Mouse (Mus musculus) hematopoietic stem cell, adult 5-6 weeks (primary cell): Measurements from ENCODE around the gene Anpep. TPM values are rescaled to one million over a fixed set of nuclear protein-coding genes. Genes with fewer than 3 reads are reported as not detected.
A peak's percentile ranks its signal among the peaks of the same experiment; 100 is the strongest.

Source experiments
- ATAC-seq, 2 experiments: fragments of 125-278 bp in 1 of 2; replicated peaks in 1 of 2; 2 replicates each; pipeline ENCODE4 v1.8.0; 2016 to 2017; ENCODE audit warnings: inconsistent platforms in 2 of 2, mild to moderate bottlenecking in 2 of 2, moderate number of reproducible peaks in 2 of 2, low read depth in 1 of 2, moderate TSS enrichment in 1 of 2; ENCODE audit not compliant: low FRiP score in 2 of 2, poor library complexity in 2 of 2, severe bottlenecking in 2 of 2, insufficient read depth in 1 of 2, low TSS enrichment in 1 of 2
- total RNA-seq: library from RNA; stranded (forward); fragments of 172-1452, 232-1000 nt; gene quantifications from 2 replicates; pipeline ENCODE4 v1.2.3, GENCODE M21; 2017

The Anpep gene
- total RNA-seq, 1 experiment from 2014 or later, result 0.55 TPM

GRCm38 (mm10) chr7:79871797-79872345 lies 11.0 kb upstream of the Anpep start:
- ATAC-seq, result no peak

- ATAC-seq, result no peak
Observed at GRCm38 (mm10) chr7:79869072-79869719, 8.3 kb upstream of the Anpep start.

GRCm38 (mm10) chr7:79868475-79868874 lies 7.6 kb upstream of the Anpep start:
- ATAC-seq, result no peak

- ATAC-seq, result no peak
Observed at GRCm38 (mm10) chr7:79867861-79868260, 7.0 kb upstream of the Anpep start.

DNA sequence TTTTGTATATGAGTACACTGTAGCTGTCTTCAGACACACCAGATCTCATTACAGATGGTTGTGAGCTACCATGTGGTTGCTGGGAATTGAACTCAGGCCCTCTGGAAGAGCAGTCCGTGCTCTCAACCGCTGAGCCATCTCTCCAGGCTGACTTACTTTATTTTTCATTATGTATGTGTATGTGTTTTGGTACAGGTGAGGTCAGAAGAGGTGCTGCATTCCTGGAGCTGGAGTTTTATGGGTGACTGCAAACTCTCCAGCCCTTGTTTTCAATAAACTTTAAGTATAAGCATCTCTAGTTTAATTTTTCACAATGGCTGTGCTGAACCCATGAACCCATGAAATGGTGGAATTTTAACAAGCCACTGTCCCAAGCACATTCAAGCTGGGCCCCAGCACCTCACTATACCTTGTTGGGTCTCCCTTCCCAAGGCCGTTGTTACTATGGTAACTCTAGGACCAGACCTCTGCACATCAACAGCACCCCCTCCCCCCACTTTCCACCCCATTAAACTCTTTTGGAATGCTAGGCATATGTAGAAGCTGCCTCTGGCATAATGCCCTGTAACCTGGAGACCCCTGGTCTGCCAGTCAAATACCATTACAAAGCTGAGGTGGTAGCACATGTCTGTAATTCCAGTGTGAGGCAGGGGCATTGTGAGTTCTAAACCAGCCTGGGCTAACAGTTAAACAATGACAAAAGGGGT lies 5.6 kb upstream of the Anpep start:
- ATAC-seq, result no peak

- ATAC-seq, result no peak
Observed at GRCm38 (mm10) chr7:79861794-79862193, 935 bp upstream of the Anpep start.

DNA sequence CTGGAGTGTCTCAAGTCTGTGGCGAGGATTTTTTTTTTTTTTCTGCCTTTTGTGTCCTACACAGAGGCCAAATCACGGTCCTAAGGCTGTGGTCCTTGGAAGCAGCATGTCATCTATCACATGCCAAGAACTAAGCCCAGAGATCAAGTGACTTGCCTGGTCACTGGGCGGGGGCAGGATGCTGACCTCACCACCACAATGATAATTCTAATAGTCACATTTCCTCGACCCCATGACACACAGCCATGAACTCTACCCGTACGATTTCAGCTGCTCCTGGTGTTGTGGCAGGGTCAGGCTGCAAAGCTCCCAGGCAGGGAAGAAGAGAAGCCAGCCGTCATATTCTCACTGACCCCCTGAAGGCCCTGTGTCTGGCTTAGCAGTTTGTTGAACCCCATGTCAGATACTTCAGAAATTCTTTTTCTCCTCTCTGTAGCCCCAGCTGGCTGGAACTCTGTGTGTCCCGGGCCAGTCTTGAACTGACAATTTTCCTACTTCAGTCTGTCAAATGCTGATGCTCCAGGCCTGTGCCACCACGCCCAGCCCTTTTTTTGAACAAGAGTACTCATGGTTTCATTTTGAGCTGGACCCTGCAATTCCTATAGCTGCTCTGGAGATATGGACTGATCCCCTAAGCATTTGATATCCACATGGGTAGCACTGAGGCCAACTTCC lies 1.8 kb downstream of the Anpep start:
- no peak; a peak in 1 of 4 replicates for ATAC-seq

GRCm38 (mm10) chr7:79858202-79858934 lies 2.5 kb downstream of the Anpep start:
- 0 out of 4 replicates have a peak, but pooled peaks of 1 of the 2 experiments have one; percentile 17 for ATAC-seq

DNA sequence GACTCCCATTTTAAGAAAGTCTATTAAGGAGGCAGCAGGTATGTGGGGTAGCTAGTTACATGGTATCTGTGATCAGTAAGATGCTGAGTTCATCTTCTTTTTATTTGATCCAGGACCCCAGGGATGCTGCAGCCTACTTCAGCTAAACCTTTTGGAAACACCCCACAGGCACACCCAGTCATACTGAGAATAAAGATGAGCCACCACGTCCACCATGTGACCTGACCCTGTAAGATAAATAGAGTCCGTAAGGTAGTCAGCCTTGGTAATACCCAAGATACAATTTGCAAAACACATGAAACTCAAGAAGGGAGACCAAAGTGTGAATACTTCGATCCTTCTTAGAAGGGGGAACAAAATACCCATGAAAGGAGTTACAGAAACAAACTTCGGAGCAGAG lies 4.6 kb downstream of the Anpep start:
- no peak for ATAC-seq

GRCm38 (mm10) chr7:79847456-79848451 lies 13.1 kb downstream of the Anpep start:
- ATAC-seq, result peak; percentile 77

DNA sequence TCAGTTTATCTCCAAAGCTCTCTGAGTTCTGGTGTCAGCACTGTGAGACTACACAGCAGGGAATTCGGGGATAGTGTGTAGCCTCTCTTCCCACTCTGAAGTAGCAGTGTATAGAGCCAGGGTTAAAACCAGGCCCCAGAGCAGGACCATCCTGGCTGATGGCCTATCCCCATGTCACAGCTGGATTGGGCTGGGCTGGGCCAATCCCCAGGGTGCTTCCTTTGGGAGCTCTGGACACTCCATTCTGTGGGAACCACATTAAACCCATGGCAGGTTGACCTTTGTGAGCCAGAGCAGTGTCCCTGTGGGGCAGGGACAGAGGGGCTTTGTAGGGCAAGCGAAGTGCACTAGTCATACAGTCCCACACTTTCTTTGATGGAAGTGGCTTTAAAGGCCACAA lies 14.5 kb downstream of the Anpep start:
- no peak for ATAC-seq

DNA sequence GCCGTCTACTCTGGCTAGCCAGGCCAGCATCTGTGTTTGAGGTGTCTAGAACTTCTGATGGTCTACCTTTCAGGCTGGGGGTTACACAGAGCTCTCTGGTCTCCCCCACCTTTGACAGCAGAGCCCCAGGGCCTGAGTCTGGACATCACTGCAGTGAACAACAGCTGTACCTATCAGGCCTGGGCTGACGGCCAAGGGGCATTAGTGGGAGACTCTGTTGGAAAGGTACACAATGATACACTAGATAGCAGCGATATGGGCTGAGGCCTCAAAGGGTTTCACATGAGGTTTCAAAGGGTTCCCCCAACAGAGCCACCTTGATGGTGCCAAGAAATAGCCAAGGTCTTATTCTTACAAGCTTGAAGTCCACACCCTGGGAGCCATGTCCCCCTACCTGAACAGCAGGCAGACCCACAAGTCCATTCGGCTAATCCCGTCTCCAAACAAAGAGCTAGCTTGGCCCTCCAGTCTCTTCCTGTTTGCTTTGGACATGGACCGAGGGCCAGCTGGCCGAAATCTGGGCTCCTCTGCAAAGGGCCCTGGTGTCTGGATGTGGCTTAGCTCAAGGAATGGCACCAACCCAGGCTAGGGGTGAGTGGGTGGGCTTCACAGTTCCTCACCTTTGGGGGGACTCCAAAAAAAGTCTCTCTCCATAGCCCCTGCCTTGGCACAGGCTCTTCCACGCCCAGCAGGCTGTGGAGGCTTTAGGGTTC lies 16.6 kb downstream of the Anpep start:
- ATAC-seq, result no peak

- ATAC-seq, result no peak
Observed at GRCm38 (mm10) chr7:79842163-79842562, 18.7 kb downstream of the Anpep start.

DNA sequence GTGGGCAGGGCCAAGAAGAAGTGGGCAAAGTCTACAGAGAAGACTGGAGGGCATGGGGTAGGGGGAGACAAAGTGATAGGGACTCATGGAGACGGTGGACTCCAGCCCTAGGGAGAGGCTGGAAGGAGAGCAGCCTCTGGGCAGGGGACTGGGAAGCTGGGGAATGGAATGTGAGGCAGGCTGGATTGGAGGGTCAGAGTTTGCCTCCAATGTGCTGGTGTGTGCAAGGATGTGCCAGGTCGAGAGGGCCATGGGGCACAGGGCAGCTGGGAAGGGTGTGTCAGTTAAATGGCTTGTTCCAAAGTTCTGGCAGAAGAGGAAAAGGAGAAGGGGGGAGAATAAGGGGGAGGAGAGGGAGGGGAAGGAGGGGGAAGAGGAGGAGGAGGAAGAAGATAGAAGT lies 23.6 kb downstream of the Anpep start:
- ATAC-seq, result no peak

DNA sequence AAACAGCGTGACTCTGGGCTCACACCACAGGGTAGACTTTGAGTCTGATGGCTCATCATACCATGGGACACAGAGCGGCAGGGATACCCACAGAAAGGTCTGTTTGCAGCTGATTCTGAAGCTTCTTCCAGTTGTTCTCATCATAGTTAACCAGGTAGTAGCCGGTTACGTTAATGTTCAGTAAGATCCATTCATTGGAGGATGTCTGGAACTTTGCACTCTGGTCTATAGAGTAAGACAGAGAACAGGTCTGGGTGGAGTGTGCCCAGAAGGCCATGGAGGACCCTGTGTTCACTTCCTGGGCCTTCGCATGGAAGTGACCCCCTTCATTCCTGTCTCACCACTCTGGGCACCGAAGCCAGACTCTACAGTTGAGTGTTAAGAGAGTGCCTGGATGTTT lies 25.7 kb downstream of the Anpep start:
- ATAC-seq, result no peak

DNA sequence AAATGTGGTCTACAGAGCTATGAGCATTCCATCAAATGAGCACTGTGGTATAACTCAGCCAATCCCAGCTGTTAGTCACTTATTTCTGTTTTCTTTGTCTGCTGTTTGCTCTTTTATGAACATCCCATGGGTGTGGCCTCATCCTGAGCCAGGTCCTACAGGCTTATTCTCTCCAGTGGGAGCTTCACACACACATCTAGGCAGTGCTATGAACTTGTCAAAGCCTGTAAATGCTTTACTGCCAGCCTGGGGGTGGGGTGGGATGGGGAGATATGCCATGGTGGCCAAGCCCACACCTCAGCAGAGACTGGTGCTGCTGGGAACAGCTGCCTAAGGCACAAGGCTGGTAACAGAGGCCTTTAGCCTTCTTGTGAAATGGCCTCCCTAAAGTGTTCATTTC lies 27.9 kb downstream of the Anpep start:
- ATAC-seq, result no peak
